Comparison of ENCODE assay signal across 8 mouse cellular contexts in genomic region chr5:142630224-142630623, GRCm38 (mm10). TPM values are rescaled to one million over a fixed set of nuclear protein-coding genes. Genes with fewer than 3 reads are reported as not detected.
DNase-seq lines count a peak whose midpoint lies in the region; ATAC-seq and TF ChIP-seq lines count a peak whose summit lies in the region.

No protein-coding gene starts in this region.

- peak overlapping the region; percentile 78 for H3K4me3 ChIP-seq in forebrain, postnatal 0 days (ENCODE audit: low read depth, low read length)
- H3K4me3 ChIP-seq in kidney, embryonic 15.5 days (replicated peaks) = peak overlapping the region; percentile 94
- peak overlapping the region; percentile 88 for H3K4me3 ChIP-seq in midbrain, embryonic 12.5 days

- no peaks in the 10 kb centered on the region for H3K27me3 ChIP-seq in forebrain, postnatal 0 days (ENCODE audit: insufficient read depth, low read length)
- H3K27me3 ChIP-seq in kidney, embryonic 15.5 days = no peaks in the 10 kb centered on the region
- no peaks in the 10 kb centered on the region for H3K27me3 ChIP-seq in midbrain, embryonic 12.5 days

- no peaks in the 10 kb centered on the region for H3K9me3 ChIP-seq in forebrain, postnatal 0 days (ENCODE audit: low read length)
- no peaks in the 10 kb centered on the region for H3K9me3 ChIP-seq in kidney, embryonic 15.5 days (replicated peaks)
- no peaks in the 10 kb centered on the region for H3K9me3 ChIP-seq in midbrain, embryonic 12.5 days

- peak; percentile 6 to 28 for DNase-seq in cerebellum, postnatal 10 days
- no peak for DNase-seq in cerebellum, adult 9-11 months
- peak; percentile 62 for DNase-seq in MN1 (ENCODE audit: low spot score)
- peak; percentile 38 for DNase-seq in forebrain, postnatal 0 days
- DNase-seq in cerebellum, postnatal 25 days = no peak

- H3K27ac ChIP-seq in forebrain, postnatal 0 days (ENCODE audit: low read depth, low read length) = no peak overlapping the region
- peak overlapping the region; percentile 90 for H3K27ac ChIP-seq in kidney, embryonic 15.5 days
- no peak overlapping the region for H3K27ac ChIP-seq in midbrain, embryonic 12.5 days (replicated peaks)

- WGBS in forebrain, postnatal 0 days = 4% methylated on average over 6 of the region's 6 CpGs
- 6% methylated on average over 6 of the region's 6 CpGs for WGBS in kidney, embryonic 15.5 days
- WGBS in midbrain, embryonic 12.5 days = 11% methylated on average over 6 of the region's 6 CpGs

- H3K4me2 ChIP-seq in forebrain, postnatal 0 days (ENCODE audit: low read depth) = peak overlapping the region; percentile 61
- peak overlapping the region; percentile 83 for H3K4me2 ChIP-seq in kidney, embryonic 15.5 days
- peak overlapping the region; percentile 97 for H3K4me2 ChIP-seq in midbrain, embryonic 12.5 days (replicated peaks)

- peaks cover 12% of the 10 kb centered on the region for H3K4me1 ChIP-seq in forebrain, postnatal 0 days (ENCODE audit: insufficient read depth)
- peaks cover 18% of the 10 kb centered on the region for H3K4me1 ChIP-seq in kidney, embryonic 15.5 days
- H3K4me1 ChIP-seq in midbrain, embryonic 12.5 days = peaks cover 17% of the 10 kb centered on the region

- peaks cover 13% of the 10 kb centered on the region for H3K36me3 ChIP-seq in forebrain, postnatal 0 days (ENCODE audit: insufficient read depth)
- H3K36me3 ChIP-seq in kidney, embryonic 15.5 days = peaks cover 21% of the 10 kb centered on the region
- H3K36me3 ChIP-seq in midbrain, embryonic 12.5 days = peaks cover 21% of the 10 kb centered on the region

- ATAC-seq in forebrain, postnatal 0 days = no peak
- no peak for ATAC-seq in kidney, embryonic 15.5 days (replicated peaks; ENCODE audit: low FRiP score)
- ATAC-seq in midbrain, embryonic 12.5 days (ENCODE audit: low FRiP score, low read depth) = no peak
- ATAC-seq in frontal cortex, adult (ENCODE audit: low TSS enrichment) = no peak

- peak overlapping the region; percentile 71 for H3K9ac ChIP-seq in forebrain, postnatal 0 days
- H3K9ac ChIP-seq in kidney, embryonic 15.5 days = peak overlapping the region; percentile 94
- H3K9ac ChIP-seq in midbrain, embryonic 12.5 days (replicated peaks) = peak overlapping the region; percentile 95

- no peak for TF ChIP-seq CTCF in forebrain, postnatal 0 days (IDR thresholded peaks at IDR 0.05; ENCODE audit: low read depth)

RNA-seq across cellular contexts. Expression of gene Wipi2, which starts 2.7 kb away (rescaled TPM):
- total RNA-seq in forebrain, postnatal 0 days (2014; rRNA removed) = 62.5 and 68.0 TPM in 2 replicates
- 32.2 and 37.4 TPM in 2 replicates for polyA plus RNA-seq in forebrain, postnatal 0 days (2015; fragmentation: Nextera tagmentation; extraction: Ambion mirVana)
- polyA plus RNA-seq in kidney, embryonic 15.5 days (2015; fragmentation: Nextera tagmentation; extraction: Ambion mirVana) = 50.0 and 51.6 TPM in 2 replicates
- 65.1 and 67.6 TPM in 2 replicates for polyA plus RNA-seq in midbrain, embryonic 12.5 days (2016; fragmentation: Nextera tagmentation; extraction: Ambion mirVana)

RNA-seq across cellular contexts. Expression of gene Mmd2, which starts 21.6 kb away (rescaled TPM):
- total RNA-seq in forebrain, postnatal 0 days (2014; rRNA removed) = 112 and 118 TPM in 2 replicates
- 107 and 127 TPM in 2 replicates for polyA plus RNA-seq in forebrain, postnatal 0 days (2015; fragmentation: Nextera tagmentation; extraction: Ambion mirVana)
- polyA plus RNA-seq in kidney, embryonic 15.5 days (2015; fragmentation: Nextera tagmentation; extraction: Ambion mirVana) = 0.51 and 1.3 TPM in 2 replicates
- polyA plus RNA-seq in midbrain, embryonic 12.5 days (2016; fragmentation: Nextera tagmentation; extraction: Ambion mirVana) = 10.4 and 11.4 TPM in 2 replicates

Comparison
In these comparisons a context has a peak if more than half of its experiments do, and no peak if none do; other contexts are left out.
1. DNase-seq: peak in cerebellum, postnatal 10 days (2 of 2), MN1 (single experiment) and forebrain, postnatal 0 days (single experiment); none in cerebellum, adult 9-11 months (single experiment) and cerebellum, postnatal 25 days (0 of 2).
2. Peak in every context shown above with its lines, with median percentiles within 50 percentile points of each other: H3K4me2 ChIP-seq, H3K4me3 ChIP-seq and H3K9ac ChIP-seq.